Mouse (Mus musculus) embryonic facial prominence, embryonic 11.5 days (tissue): ENCODE results near the gene Gm49416. TPM values are rescaled to one million over a fixed set of nuclear protein-coding genes. Genes with fewer than 3 reads are reported as not detected.

Experiments
- ATAC-seq: fragments of 200-750 bp; cut with Nextera tagmentation; replicated peaks from 2 replicates; pipeline ENCODE4 v1.8.0; 2017; ENCODE audit warnings: low read depth; ENCODE audit not compliant: insufficient number of reproducible peaks, low FRiP score, low TSS enrichment
- DNase-seq: peaks from one replicate; pipeline ENCODE4 v3.0.0-alpha.2; 2015; ENCODE audit warnings: low spot score
- H3K27ac ChIP-seq: fragments of 300-500 bp; sonication (generic); replicated peaks from 2 replicates; pipeline ENCODE4 v1.5.1; 2014; ENCODE audit warnings: mild to moderate bottlenecking, low read depth, low read length, control low read depth
- H3K27me3 ChIP-seq: fragments of 300-500 bp; sonication (generic); 2 replicates; pipeline ENCODE4 v1.6.1; 2014; ENCODE audit warnings: mild to moderate bottlenecking, low read length, moderate library complexity, mixed read lengths; ENCODE audit not compliant: control insufficient read depth, insufficient read depth
- H3K36me3 ChIP-seq: fragments of 300-500 bp; sonication (generic); replicated peaks from 2 replicates; pipeline ENCODE4 v1.6.1; 2014; ENCODE audit warnings: low read depth, mild to moderate bottlenecking, low read length, moderate library complexity, mixed read lengths; ENCODE audit not compliant: control insufficient read depth, insufficient read depth
- H3K4me1 ChIP-seq: fragments of 300-500 bp; sonication (generic); 2 replicates; pipeline ENCODE4 v1.6.1; 2014; ENCODE audit warnings: low read length, mixed read lengths; ENCODE audit not compliant: control insufficient read depth, insufficient read depth
- H3K4me2 ChIP-seq: fragments of 300-500 bp; sonication (generic); 2 replicates; pipeline ENCODE4 v1.6.1; 2014; ENCODE audit warnings: low read depth, mild to moderate bottlenecking, control low read depth, low read length, moderate library complexity
- H3K4me3 ChIP-seq: fragments of 300-500 bp; sonication (generic); 2 replicates; pipeline ENCODE4 v1.5.1; 2014; ENCODE audit warnings: low read depth, low read length, control low read depth
- H3K9ac ChIP-seq: fragments of 300-500 bp; sonication (generic); replicated peaks from 2 replicates; pipeline ENCODE4 v1.6.1; 2014; ENCODE audit warnings: mild to moderate bottlenecking, control low read depth, low read length
- H3K9me3 ChIP-seq: fragments of 300-500 bp; sonication (generic); replicated peaks from 2 replicates; pipeline ENCODE4 v1.6.1; 2016; ENCODE audit warnings: mild to moderate bottlenecking, low read length, inconsistent platforms, mixed read lengths; ENCODE audit not compliant: control insufficient read depth
- WGBS: fragments of 180-500 bp; shearing (Covaris S2); extraction: QIAGEN DNeasy Blood & Tissue Kit; methylation state at CpG from one replicate; pipeline ENCODE4 v1.1.7; 2014; 5-methylcytosine and 5-hydroxymethylcytosine counted together
- microRNA-seq: library from miRNA; unstranded; fragments of <30 nt; microRNA quantifications from one replicate; pipeline ENCODE4, GENCODE M21; 2016; ENCODE audit warnings: borderline number of aligned reads
- polyA plus RNA-seq: library from polyadenylated mRNA; unstranded; fragments of >200 nt; fragmentation: Nextera tagmentation; extraction: Ambion mirVana; gene quantifications from 2 replicates; pipeline ENCODE4 v1.2.1, GENCODE M21; 2014

The Gm49416 gene
- polyA plus RNA-seq, 1 experiment from 2014 or later, result 0.34 TPM

- peak overlapping the region; percentile 97 for H3K27ac ChIP-seq
- WGBS, result under 1% methylated on average over 46 of the region's 46 CpGs
Measured at GRCm38 (mm10) chr19:8942276-8942964, 53.7 kb downstream of the Gm49416 start.

GRCm38 (mm10) chr19:8943047-8943446 is 54.3 kb downstream of the Gm49416 start:
- Histone ChIP-seq H3K4me2 (peak overlapping the region; percentile 59), H3K27me3 (no peaks in the 10 kb centered on the region), H3K36me3 (peaks cover 23% of the 10 kb centered on the region), H3K9me3 (no peaks in the 10 kb centered on the region), H3K4me1 (peaks cover 3% of the 10 kb centered on the region; the same call in 1 of the 2 replicates), H3K4me3 (peak overlapping the region; percentile 97), H3K9ac (peak overlapping the region; percentile 99), H3K27ac (peak overlapping the region; percentile 97; the same call in 1 of the 2 replicates)
- WGBS, result 61% methylated on average over 2 of the region's 2 CpGs
- ATAC-seq (no peak), DNase-seq (no peak)

More at GRCm38 (mm10) chr19:8942276-8942964, 53.7 kb downstream of the Gm49416 start:
- H3K9me3 ChIP-seq, result no peaks in the 10 kb centered on the region
- H3K4me3 ChIP-seq, result peak overlapping the region; percentile 97
- peak overlapping the region; percentile 99 for H3K9ac ChIP-seq
- H3K4me2 ChIP-seq, result peak overlapping the region; percentile 59
- DNase-seq (peak; percentile 50), ATAC-seq (peak; percentile 46)
- H3K4me1 ChIP-seq, result peaks cover 3% of the 10 kb centered on the region; the same call in 1 of the 2 replicates
- H3K27me3 ChIP-seq, result no peaks in the 10 kb centered on the region
- peaks cover 20% of the 10 kb centered on the region for H3K36me3 ChIP-seq

- ATAC-seq (no peak), DNase-seq (no peak)
- H3K9me3 ChIP-seq, result no peaks in the 10 kb centered on the region
- peak overlapping the region; percentile 20; the same call in 1 of the 2 replicates for H3K4me2 ChIP-seq
- no peak overlapping the region for H3K9ac ChIP-seq
- H3K4me3 ChIP-seq, result peak overlapping the region; percentile 97; the same call in 1 of the 2 replicates
- H3K4me1 ChIP-seq, result peaks cover 3% of the 10 kb centered on the region; the same call in 1 of the 2 replicates
- peaks cover 26% of the 10 kb centered on the region for H3K36me3 ChIP-seq
- H3K27me3 ChIP-seq, result no peaks in the 10 kb centered on the region
- WGBS, result 66% methylated on average over 5 of the region's 5 CpGs
- H3K27ac ChIP-seq, result no peak overlapping the region
Measured at GRCm38 (mm10) chr19:8944062-8944461, 55.3 kb downstream of the Gm49416 start.

GRCm38 (mm10) chr19:8944750-8945149 is 56.0 kb downstream of the Gm49416 start:
- Histone ChIP-seq H3K27me3 (no peaks in the 10 kb centered on the region), H3K9ac (no peak overlapping the region), H3K4me2 (peak overlapping the region; percentile 10; the same call in 1 of the 2 replicates), H3K4me3 (no peak overlapping the region), H3K9me3 (no peaks in the 10 kb centered on the region), H3K4me1 (peaks cover 3% of the 10 kb centered on the region; the same call in 1 of the 2 replicates), H3K27ac (no peak overlapping the region), H3K36me3 (peaks cover 29% of the 10 kb centered on the region)
- WGBS, result 32% methylated on average over 5 of the region's 5 CpGs
- no peak for ATAC-seq
- DNase-seq, result peak; percentile 90

Small RNAs within 50 kb of the gene (microRNA-seq; reads per million reads assigned to microRNA genes)
- not detected for gene Mir5136

Other genes starting within 250 kb of the Gm49416 start
- gene Chrm1, start 225.1 kb upstream of the Gm49416 start, polyA plus RNA-seq, result 0.06 and 0.08 TPM in 2 replicates
- 120 and 125 TPM in 2 replicates for gene Slc3a2, start 165.6 kb upstream of the Gm49416 start, polyA plus RNA-seq
- gene Wdr74, start 153.1 kb upstream of the Gm49416 start, polyA plus RNA-seq, result 91.0 and 92.3 TPM in 2 replicates
- 1.1 and 1.8 TPM in 2 replicates for gene 1700092M07Rik, start 148.2 kb upstream of the Gm49416 start, polyA plus RNA-seq
- gene Stx5a, start 147.5 kb upstream of the Gm49416 start, polyA plus RNA-seq, result 107 and 110 TPM in 2 replicates
- 230 and 238 TPM in 2 replicates for gene Nxf1, start 131.9 kb upstream of the Gm49416 start, polyA plus RNA-seq
- 191 and 197 TPM in 2 replicates for gene Tmem223, start 117.9 kb upstream of the Gm49416 start, polyA plus RNA-seq
- gene Tmem179b, start 114.5 kb upstream of the Gm49416 start, polyA plus RNA-seq, result 44.8 and 51.2 TPM in 2 replicates
- gene Taf6l, start 102.5 kb upstream of the Gm49416 start, polyA plus RNA-seq, result 19.0 and 19.9 TPM in 2 replicates
- gene Polr2g, start 90.3 kb upstream of the Gm49416 start, polyA plus RNA-seq, result 199 and 202 TPM in 2 replicates
- 6.0 and 8.0 TPM in 2 replicates for gene Zbtb3, start 86.4 kb upstream of the Gm49416 start, polyA plus RNA-seq
- gene Ttc9c, start 69.6 kb upstream of the Gm49416 start, polyA plus RNA-seq, result 63.0 and 68.7 TPM in 2 replicates
- gene Hnrnpul2, start 68.9 kb upstream of the Gm49416 start, polyA plus RNA-seq, result 6.7 and 6.8 TPM in 2 replicates
- gene AC129217.1, start 59.2 kb upstream of the Gm49416 start, polyA plus RNA-seq, result not detected in 2 replicates
- 29.9 and 39.1 TPM in 2 replicates for gene Bscl2, start 51.5 kb upstream of the Gm49416 start, polyA plus RNA-seq
- 39.8 and 44.8 TPM in 2 replicates for gene Gng3, start 49.7 kb upstream of the Gm49416 start, polyA plus RNA-seq
- 0.10 and 0.49 TPM in 2 replicates for gene Lrrn4cl, start 38.2 kb upstream of the Gm49416 start, polyA plus RNA-seq
- 184 and 189 TPM in 2 replicates for gene Ubxn1, start 17.4 kb upstream of the Gm49416 start, polyA plus RNA-seq
- gene Uqcc3, start 8.0 kb upstream of the Gm49416 start, polyA plus RNA-seq, result 56.1 and 62.0 TPM in 2 replicates
- gene Lbhd1, start 5.2 kb upstream of the Gm49416 start, polyA plus RNA-seq, result 116 and 122 TPM in 2 replicates
- gene Gm49403, start 5.0 kb upstream of the Gm49416 start, polyA plus RNA-seq, result not detected in 2 replicates
- 111 and 126 TPM in 2 replicates for gene 1810009A15Rik, start 73 bp upstream of the Gm49416 start, polyA plus RNA-seq
- gene Ints5, start 4.1 kb downstream of the Gm49416 start, polyA plus RNA-seq, result 30.5 and 34.6 TPM in 2 replicates
- gene Ganab, start 9.1 kb downstream of the Gm49416 start, polyA plus RNA-seq, result 97.4 and 114 TPM in 2 replicates
- gene B3gat3, start 31.4 kb downstream of the Gm49416 start, polyA plus RNA-seq, result 32.0 and 32.8 TPM in 2 replicates
- gene Rom1, start 40.4 kb downstream of the Gm49416 start, polyA plus RNA-seq, result 0.72 and 0.81 TPM in 2 replicates
- gene Eml3, start 40.6 kb downstream of the Gm49416 start, polyA plus RNA-seq, result 8.4 and 9.0 TPM in 2 replicates
- 57.5 and 57.6 TPM in 2 replicates for gene Mta2, start 52.9 kb downstream of the Gm49416 start, polyA plus RNA-seq
- 25.5 and 28.0 TPM in 2 replicates for gene Tut1, start 64.9 kb downstream of the Gm49416 start, polyA plus RNA-seq
- 535 and 538 TPM in 2 replicates for gene Eef1g, start 78.1 kb downstream of the Gm49416 start, polyA plus RNA-seq
- gene Ahnak, start 100.4 kb downstream of the Gm49416 start, polyA plus RNA-seq, result 10.6 and 11.5 TPM in 2 replicates
- gene Scgb1a1, start 199.0 kb downstream of the Gm49416 start, polyA plus RNA-seq, result not detected in 2 replicates
- 15.4 and 18.3 TPM in 2 replicates for gene Asrgl1, start 246.7 kb downstream of the Gm49416 start, polyA plus RNA-seq